Mouse (Mus musculus) hematopoietic stem cell, adult 5-6 weeks (primary cell): ENCODE measurements around the gene Mroh7. TPM values are rescaled to one million over a fixed set of nuclear protein-coding genes. Genes with fewer than 3 reads are reported as not detected.
A peak's percentile ranks its signal among the peaks of the same experiment; 100 is the strongest.

Experiments
- ATAC-seq, 2 experiments: fragments of 125-278 bp in 1 of 2; replicated peaks in 1 of 2; 2 replicates each; pipeline ENCODE4 v1.8.0; 2016 to 2017; ENCODE audit warnings: inconsistent platforms in 2 of 2, mild to moderate bottlenecking in 2 of 2, moderate number of reproducible peaks in 2 of 2, low read depth in 1 of 2, moderate TSS enrichment in 1 of 2; ENCODE audit not compliant: low FRiP score in 2 of 2, poor library complexity in 2 of 2, severe bottlenecking in 2 of 2, insufficient read depth in 1 of 2, low TSS enrichment in 1 of 2
- total RNA-seq: library from RNA; stranded (forward); fragments of 172-1452, 232-1000 nt; gene quantifications from 2 replicates; pipeline ENCODE4 v1.2.3, GENCODE M21; 2017

Mroh7 gene
- total RNA-seq, 1 experiment from 2014 or later: not detected

GRCm38 (mm10) chr4:106652546-106652945 lies 78.2 kb downstream of the Mroh7 start:
- no peak for ATAC-seq

GRCm38 (mm10) chr4:106650833-106651527 lies 79.7 kb downstream of the Mroh7 start, which contains the start of gene Pars2:
Gene Pars2, plus strand, starts transcription at chr4:106651069.
- ATAC-seq: peak; percentile 96 to 98

- ATAC-seq: no peak
These were observed 83.6 kb downstream of the Mroh7 start for GRCm38 (mm10) chr4:106647137-106647536.

GRCm38 (mm10) chr4:106645797-106646196 lies 84.9 kb downstream of the Mroh7 start:
- ATAC-seq: no peak

- no peak for ATAC-seq
These were observed 86.5 kb downstream of the Mroh7 start for GRCm38 (mm10) chr4:106644218-106644610.

- no peak for ATAC-seq
These were observed 87.1 kb downstream of the Mroh7 start for GRCm38 (mm10) chr4:106643483-106644217.

- ATAC-seq: no peak
These were observed 96.6 kb downstream of the Mroh7 start for GRCm38 (mm10) chr4:106634086-106634479.

GRCm38 (mm10) chr4:106633281-106634085 lies 97.2 kb downstream of the Mroh7 start:
- no peak for ATAC-seq

- no peak for ATAC-seq
These were observed 98.4 kb downstream of the Mroh7 start for GRCm38 (mm10) chr4:106632313-106632712.

Other genes starting within 250 kb of the Mroh7 start
- not detected in 2 replicates for gene Bsnd, start 238.6 kb downstream of the Mroh7 start, total RNA-seq
- gene Dhcr24, start 169.9 kb downstream of the Mroh7 start, total RNA-seq: 10.6 and 14.8 TPM in 2 replicates
- not detected in 2 replicates for gene Lexm, start 113.7 kb downstream of the Mroh7 start, total RNA-seq
- not detected in 2 replicates for gene Ttc22, start 108.5 kb downstream of the Mroh7 start, total RNA-seq
- 7.7 and 9.1 TPM in 2 replicates for gene Pars2, start 79.9 kb downstream of the Mroh7 start, total RNA-seq
- 41.9 and 46.4 TPM in 2 replicates for gene Ttc4, start 52.0 kb downstream of the Mroh7 start, total RNA-seq
- gene Fam151a, start 3.0 kb upstream of the Mroh7 start, total RNA-seq: not detected in 2 replicates
- gene Acot11, start 74.1 kb upstream of the Mroh7 start, total RNA-seq: 7.2 and 11.1 TPM in 2 replicates
- 47.4 and 51.3 TPM in 2 replicates for gene Ssbp3, start 179.8 kb upstream of the Mroh7 start, total RNA-seq